Mouse (Mus musculus) CD8-positive naive resting alpha-beta T cell, adult 2 months (primary cell): ENCODE results near the gene Yju2.

Source experiments
- DNase-seq, 2 experiments: peaks; one replicate each; pipeline ENCODE4 v3.0.0; 2022; ENCODE audit warnings: low read depth in 2 of 2, low spot score in 2 of 2

Yju2 gene

GRCm38 (mm10) chr17:56006956-56007355, 48.1 kb downstream of the Yju2 start:
- DNase-seq, result no peak

- DNase-seq, result no peak
Measured at GRCm38 (mm10) chr17:56007444-56008355, 48.8 kb downstream of the Yju2 start.

GRCm38 (mm10) chr17:56008356-56009087, 49.6 kb downstream of the Yju2 start:
- DNase-seq, result peak; percentile 75 to 83

GRCm38 (mm10) chr17:56009088-56009961, 50.4 kb downstream of the Yju2 start:
- DNase-seq, result peak; percentile 81 to 86

DNA sequence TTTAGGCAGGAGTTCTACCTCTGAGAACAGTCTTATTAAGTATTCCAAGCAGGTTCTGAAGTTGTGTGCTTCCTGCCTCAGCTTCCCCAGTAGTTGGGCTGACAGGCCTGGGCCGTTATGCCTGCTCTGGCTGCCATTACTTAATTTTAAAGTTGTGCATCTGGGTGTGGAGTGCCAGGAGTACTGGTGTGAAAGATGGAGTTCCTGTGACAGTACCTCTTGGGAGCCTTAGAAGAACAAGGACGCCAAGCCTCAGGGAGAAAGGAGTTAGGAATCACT, 51.0 kb downstream of the Yju2 start:
- DNase-seq, result no peak

DNA sequence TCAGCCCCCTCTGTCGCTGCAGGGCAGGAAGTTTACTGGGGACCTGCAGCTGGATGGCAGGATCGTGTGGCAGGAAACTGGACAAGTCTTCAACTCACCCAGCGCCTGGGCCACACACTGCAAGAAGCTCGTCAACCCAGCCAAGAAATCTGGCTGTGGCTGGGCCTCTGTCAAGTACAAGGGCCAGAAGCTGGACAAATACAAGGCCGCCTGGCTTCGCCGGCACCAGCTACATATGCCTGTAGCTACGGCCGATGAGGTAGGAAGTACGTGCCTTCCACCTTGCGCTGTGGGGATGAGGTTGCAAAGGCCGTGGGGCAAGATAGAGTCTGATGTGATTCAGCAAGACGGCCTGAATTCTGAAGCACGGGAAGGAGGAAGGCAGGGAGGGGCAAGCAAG, 51.4 kb downstream of the Yju2 start:
- DNase-seq, result no peak

DNA sequence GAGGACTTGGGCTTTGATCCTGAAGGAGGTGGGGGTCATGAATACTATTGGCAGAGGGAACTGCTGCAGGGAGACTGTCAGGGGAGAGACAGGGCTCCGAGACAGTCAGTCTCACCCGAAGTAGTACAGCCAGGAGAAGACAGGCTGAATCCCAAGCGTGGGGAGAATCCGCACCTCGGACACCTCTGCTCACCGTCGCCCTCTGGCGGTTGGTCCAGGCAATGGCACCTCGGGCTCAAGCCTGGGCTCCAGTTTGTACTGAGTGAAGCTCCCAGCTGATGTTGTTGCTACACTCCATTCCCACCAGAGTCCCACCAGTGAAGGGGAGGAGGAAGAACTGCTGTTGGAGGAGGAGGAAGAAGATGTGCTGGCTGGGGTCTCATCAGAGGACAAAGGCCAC, 51.8 kb downstream of the Yju2 start:
- peak; percentile 79 to 83 for DNase-seq

DNA sequence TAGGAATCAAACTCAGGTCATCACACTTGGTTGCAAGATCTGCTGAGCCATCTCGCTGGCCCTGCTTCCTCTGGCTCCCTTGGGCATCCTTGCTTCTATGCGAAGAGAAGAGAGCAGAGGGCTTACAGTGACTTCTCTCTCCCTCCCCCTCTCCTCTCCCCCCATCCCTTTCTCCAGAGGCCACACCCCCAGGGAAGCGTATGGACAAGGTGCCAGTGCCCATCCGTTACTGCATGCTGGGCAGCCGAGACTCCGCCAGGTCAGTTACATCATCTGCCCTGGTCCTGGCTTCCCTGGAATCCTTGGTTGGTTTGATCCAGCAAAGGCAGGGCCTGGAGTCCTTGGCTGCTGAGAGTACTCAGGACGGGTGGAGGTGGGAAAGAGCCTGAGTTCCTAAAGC, 52.5 kb downstream of the Yju2 start:
- DNase-seq, result no peak

DNA sequence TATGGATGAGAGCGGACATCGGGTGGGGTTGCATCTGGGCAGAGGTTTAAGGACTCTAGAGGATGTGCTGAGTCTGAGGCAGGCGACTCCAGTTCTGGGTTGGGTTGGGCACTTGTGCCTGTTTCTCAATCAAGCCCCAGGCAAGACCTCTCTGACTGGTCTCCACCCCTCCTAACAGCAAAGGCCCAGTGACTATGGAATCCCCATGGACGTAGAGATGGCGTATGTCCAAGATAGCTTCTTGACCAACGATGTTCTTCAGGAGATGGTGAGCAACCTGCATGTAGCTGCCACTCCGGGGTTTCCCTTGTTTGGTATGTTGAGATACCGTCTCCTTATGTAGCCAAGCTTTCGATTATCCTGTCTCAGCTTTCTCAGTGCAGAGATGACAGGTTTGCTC, 56.4 kb downstream of the Yju2 start:
- DNase-seq, result no peak

DNA sequence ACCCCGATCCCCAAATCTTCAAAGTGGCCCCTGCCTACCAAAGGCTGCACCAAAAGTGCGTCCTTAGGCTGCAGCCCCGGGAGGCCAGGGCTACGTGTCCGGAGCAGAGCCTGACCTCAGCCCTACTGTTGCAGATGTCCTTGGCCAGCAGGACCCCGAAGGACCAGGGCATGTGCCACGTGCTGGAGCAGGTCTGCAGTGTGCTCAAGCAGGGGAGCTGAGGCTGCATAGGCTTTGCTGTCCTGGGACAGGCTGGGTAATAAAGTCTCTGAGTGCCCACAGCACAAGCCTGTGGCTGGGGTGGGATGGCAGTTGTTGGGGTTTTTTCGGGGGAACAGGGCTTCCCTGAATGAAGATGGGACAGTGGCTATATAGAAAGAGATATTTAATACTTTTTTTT, 57.5 kb downstream of the Yju2 start:
- DNase-seq, result no peak

GRCm38 (mm10) chr17:56016793-56017785, 58.2 kb downstream of the Yju2 start:
- no peak for DNase-seq

- DNase-seq, result no peak
Measured at GRCm38 (mm10) chr17:56017848-56018247, 58.9 kb downstream of the Yju2 start.
